Mouse (Mus musculus) heart, adult 8-10 months (tissue): ENCODE results near the gene Trpv2. TPM values are rescaled to one million over a fixed set of nuclear protein-coding genes. Genes with fewer than 3 reads are reported as not detected.
"Not testable (repeated sequence)": the region's sequence is repeated elsewhere in the genome, so short reads cannot be mapped to it uniquely, and the experiment has no call there.

Source experiments
- DNase-seq: peaks from one replicate; pipeline ENCODE4 v3.0.0; 2022; ENCODE audit warnings: low spot score
- total RNA-seq, 4 experiments: library from RNA; stranded (reverse); gene quantifications; 2 replicates each; pipeline ENCODE4 v1.2.4; 2022

Gene Trpv2
- total RNA-seq, 4 experiments from 2014 or later: 1.6 to 4.1 (median 1.8) TPM

DNA sequence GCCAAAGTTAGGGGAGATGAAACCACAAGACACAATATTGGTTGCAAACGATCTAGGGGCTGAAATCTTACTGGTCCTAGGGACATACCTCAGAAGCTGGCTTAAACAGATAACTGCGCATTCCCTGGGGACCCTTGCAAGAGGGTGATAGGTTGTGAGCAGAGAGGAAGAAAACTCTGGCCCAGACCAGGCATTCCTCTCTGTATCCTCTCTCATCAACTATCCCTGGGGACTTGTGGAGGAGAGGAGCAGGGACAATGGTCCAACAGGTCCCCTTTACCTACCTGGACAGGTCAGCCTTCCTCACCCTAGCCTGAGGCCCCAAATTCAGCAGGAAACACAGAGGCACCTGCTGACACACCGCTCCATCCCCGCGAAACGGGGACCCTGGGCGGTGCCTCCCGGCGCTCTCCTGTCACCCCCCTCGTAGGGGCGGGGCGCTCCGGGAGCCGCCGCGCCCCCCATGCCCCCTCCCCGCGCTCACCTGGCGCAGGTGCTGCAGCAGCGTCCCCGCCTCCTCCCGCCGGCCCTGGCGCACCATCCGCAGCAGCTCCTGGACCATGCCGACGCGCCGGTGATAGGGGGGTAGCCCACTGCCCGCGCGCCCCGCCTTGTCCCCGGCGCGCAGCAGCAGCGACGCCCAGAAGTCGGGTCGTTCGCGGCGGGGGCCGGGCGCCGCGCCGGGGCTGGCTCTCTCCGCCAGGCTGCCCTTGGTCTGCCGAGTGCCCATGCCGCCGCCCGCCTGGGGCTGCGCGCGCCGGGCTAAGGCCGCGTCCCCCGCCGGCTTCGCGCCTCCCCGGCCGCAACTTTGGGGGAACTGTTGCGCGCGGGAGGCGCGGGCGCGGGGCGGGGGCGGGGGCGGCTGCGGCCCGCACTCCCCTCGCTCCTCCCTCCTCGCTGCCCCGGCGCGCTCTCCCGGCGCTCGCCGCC lies 73.6 kb downstream of the Trpv2 start, which contains the start of gene Lrrc75a:
Gene Lrrc75a, minus strand, starts transcription at position 863 of the 930 bp plus-strand sequence.
- DNase-seq: no peak

DNA sequence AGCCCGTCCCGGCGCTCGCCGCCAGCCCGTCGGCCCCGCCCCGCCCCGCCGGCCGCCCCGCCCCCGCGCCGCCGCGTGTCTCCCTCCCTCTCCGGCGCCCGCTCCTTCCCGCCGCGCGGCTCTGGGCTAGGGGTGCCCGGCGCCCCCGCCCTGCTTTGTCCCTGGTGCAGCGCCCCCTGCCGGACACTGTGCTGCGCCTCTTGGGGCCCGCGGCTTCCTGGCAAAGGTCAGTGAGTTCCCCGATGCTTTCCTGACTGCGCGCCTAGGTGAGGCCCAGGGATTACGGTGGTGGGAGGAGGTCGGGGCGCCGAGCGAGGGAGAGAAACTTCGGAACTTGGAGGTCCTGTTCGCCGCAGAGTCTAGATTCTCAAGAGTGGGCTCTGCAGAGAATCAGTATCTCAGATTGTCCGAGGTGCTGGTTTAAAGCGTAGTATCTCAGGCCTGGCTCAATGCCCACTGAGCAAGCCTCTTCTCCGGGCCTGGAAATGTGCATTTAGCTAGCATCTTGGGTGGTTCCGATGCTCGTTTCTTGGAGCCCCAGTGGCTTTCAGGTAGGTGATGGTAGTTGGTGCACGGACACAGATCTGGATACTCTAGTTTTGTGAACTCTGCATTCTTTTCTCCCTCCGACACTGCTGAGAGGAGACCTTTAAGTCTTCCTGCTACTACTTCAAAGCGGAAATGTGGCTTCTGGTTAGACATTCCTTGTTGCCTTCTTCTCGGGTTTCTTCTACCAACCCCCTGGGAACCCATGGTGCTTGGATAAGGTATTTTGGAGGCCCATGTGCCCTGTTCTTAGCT lies 74.5 kb downstream of the Trpv2 start, which contains the start of gene Mmgt2:
Gene Mmgt2, plus strand, starts transcription at position 74 of the 801 bp plus-strand sequence.
- peak; percentile 88 for DNase-seq

DNA sequence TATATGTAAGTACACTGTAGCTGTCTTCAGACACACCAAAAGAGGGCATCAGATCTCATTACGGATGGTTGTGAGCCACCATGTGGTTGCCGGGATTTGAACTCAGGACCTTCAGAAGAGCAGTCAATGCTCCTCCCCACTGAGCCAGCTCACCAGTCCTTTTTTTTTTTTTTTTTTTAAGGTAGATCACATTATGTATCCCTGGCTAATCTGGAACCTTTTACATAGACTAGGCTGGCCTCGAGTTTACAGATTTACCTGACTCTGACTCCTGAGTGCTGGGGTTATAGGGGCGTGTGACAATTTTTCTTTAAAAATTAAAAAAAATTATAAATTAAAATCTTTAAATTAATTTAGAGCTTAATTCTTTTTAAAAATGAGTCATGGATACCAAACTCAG lies 75.5 kb downstream of the Trpv2 start:
- not testable (repeated sequence) for DNase-seq

Other genes starting within 250 kb of the Trpv2 start
- 1 to 10 TPM; 3.1 to 3.8 (median 3.3) TPM for gene Pigl, start 116.0 kb upstream of the Trpv2 start, total RNA-seq
- 100 to 1,000 TPM; 125 to 148 (median 138) TPM for gene Ncor1, start 115.9 kb upstream of the Trpv2 start, total RNA-seq
- 10 to 100 TPM; 21.2 to 27.5 (median 24.5) TPM for gene Cenpv, start 35.2 kb upstream of the Trpv2 start, total RNA-seq
- 100 to 1,000 TPM; 692 to 761 (median 719) TPM for gene Ubb, start 23.3 kb upstream of the Trpv2 start, total RNA-seq
- 1 to 10 TPM; 3.1 to 4.5 (median 3.7) TPM for gene Lrrc75a, start 74.0 kb downstream of the Trpv2 start, total RNA-seq
- 1 to 10 TPM; 5.1 to 5.9 (median 5.7) TPM for gene Mmgt2, start 74.2 kb downstream of the Trpv2 start, total RNA-seq
- gene Zfp287, start 157.4 kb downstream of the Trpv2 start, total RNA-seq: 1 to 10 TPM; 2.4 to 3.3 (median 2.9) TPM
- gene Gm10428, start 178.6 kb downstream of the Trpv2 start, total RNA-seq: not detected
- gene Zfp286, start 215.0 kb downstream of the Trpv2 start, total RNA-seq: 1 to 10 TPM in 1 of 4 experiments, under 1 TPM in 3; 0.41 to 1.8 (median 0.72) TPM
- gene Trim16, start 245.7 kb downstream of the Trpv2 start, total RNA-seq: 10 to 100 TPM in 1 of 4 experiments, 1 to 10 TPM in 3; 6.5 to 10.9 (median 9.0) TPM